Comparison of ENCODE assay signal across 28 mouse cellular contexts in the genomic region with DNA sequence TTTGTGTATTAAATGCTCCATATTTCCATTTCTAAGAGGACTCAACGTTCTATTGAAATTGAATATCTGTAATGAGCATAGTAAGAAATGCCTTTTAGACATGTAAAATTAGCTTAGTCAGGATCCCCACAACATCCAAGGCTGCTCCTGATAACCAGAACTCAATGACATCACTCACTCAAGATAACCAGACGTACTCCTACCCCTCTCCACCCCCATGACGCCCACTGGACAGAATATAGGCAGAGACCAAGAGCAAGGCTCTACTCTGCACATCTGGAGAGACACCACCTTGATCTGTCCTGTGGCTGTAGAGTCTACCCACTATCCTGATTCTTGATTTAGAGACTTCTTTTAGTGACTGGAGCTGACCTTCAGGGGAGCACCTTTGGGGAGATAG. TPM values are rescaled to one million over a fixed set of nuclear protein-coding genes. Genes with fewer than 3 reads are reported as not detected.
DNase-seq lines count a peak whose midpoint lies in the region; ATAC-seq and TF ChIP-seq lines count a peak whose summit lies in the region.
"Had no signal": no experiment of that assay in that cellular context is flagged by ENCODE, and none has a peak within 500 bp of the region (broad histone marks: within the 10 kb centered on the region; RNA-seq: fewer than 3 reads in every experiment).

No protein-coding gene starts in this region.

- DNase-seq in heart, postnatal 10 days = no peak
- peak; percentile 73 for DNase-seq in c-Kit-positive CD71-positive TER-119-positive erythroid progenitor cells, embryonic 14.5 days (ENCODE audit: low spot score)
- peak; percentile 31 for DNase-seq in liver, postnatal 0 days
- no peak for DNase-seq in frontal cortex, adult 2 months (ENCODE audit: extremely low spot score in 1 of 2, low spot score in 1 of 2)
- DNase-seq in yolk sac, embryonic 10.5 days (ENCODE audit: low spot score) = no peak
- no peak for DNase-seq in layer of hippocampus, adult 8-10 months (ENCODE audit: low spot score in 2 of 2)
- DNase-seq: adrenal gland, postnatal 25 days; cerebellum, adult 11 months; cerebellum, adult 9-11 months; gastrocnemius, postnatal 14 days; heart, adult 11 months; kidney, adult 2 months; kidney, postnatal 36 days; lung, postnatal 36 days; thymus, adult 18-20 months; thymus, postnatal 25 days had no signal

- no peaks in the 10 kb centered on the region for H3K36me3 ChIP-seq in heart, embryonic 11.5 days (ENCODE audit: control insufficient read depth, insufficient read depth, low read length)
- H3K36me3 ChIP-seq in liver, embryonic 12.5 days = no peaks in the 10 kb centered on the region
- no peaks in the 10 kb centered on the region for H3K36me3 ChIP-seq in liver, postnatal 0 days (replicated peaks; ENCODE audit: insufficient read depth, low read length)
- H3K36me3 ChIP-seq: embryonic facial prominence, embryonic 13.5 days; hindbrain, embryonic 12.5 days; intestine, embryonic 15.5 days; midbrain, embryonic 13.5 days; neural tube, embryonic 13.5 days had no signal

- no peak overlapping the region for H3K4me3 ChIP-seq in heart, embryonic 11.5 days (ENCODE audit: low read depth, low read length)
- no peak overlapping the region for H3K4me3 ChIP-seq in liver, embryonic 12.5 days
- no peak overlapping the region for H3K4me3 ChIP-seq in liver, postnatal 0 days (ENCODE audit: low read depth, low read length)
- H3K4me3 ChIP-seq: embryonic facial prominence, embryonic 13.5 days; erythroblast, embryonic 14.5 days; hindbrain, embryonic 12.5 days; intestine, embryonic 15.5 days; layer of hippocampus, adult 2 months; midbrain, embryonic 13.5 days; neural tube, embryonic 13.5 days had no signal

- H3K27ac ChIP-seq in heart, embryonic 11.5 days (ENCODE audit: low read depth, low read length) = no peak overlapping the region
- H3K27ac ChIP-seq in liver, embryonic 12.5 days = peak overlapping the region; percentile 72
- H3K27ac ChIP-seq in liver, postnatal 0 days (ENCODE audit: low read depth) = peak overlapping the region; percentile 61
- H3K27ac ChIP-seq: embryonic facial prominence, embryonic 13.5 days; hindbrain, embryonic 12.5 days; hindbrain, postnatal 0 days; intestine, embryonic 15.5 days; layer of hippocampus, adult 2 months; midbrain, embryonic 13.5 days; neural tube, embryonic 13.5 days had no signal

- H3K27me3 ChIP-seq in heart, embryonic 11.5 days (ENCODE audit: control insufficient read depth, insufficient read depth, low read length) = 0 out of 2 replicates have a peak, but pooled peaks cover 4% of the 10 kb centered on the region
- peaks cover 39% of the 10 kb centered on the region for H3K27me3 ChIP-seq in liver, embryonic 12.5 days (replicated peaks)
- peaks cover 16% of the 10 kb centered on the region for H3K27me3 ChIP-seq in liver, postnatal 0 days (ENCODE audit: insufficient read depth, low read length)
- H3K27me3 ChIP-seq: embryonic facial prominence, embryonic 13.5 days; hindbrain, embryonic 12.5 days; intestine, embryonic 15.5 days; midbrain, embryonic 13.5 days; neural tube, embryonic 13.5 days had no signal

- peak; percentile 90 for TF ChIP-seq EP300 in liver, postnatal 0 days (IDR thresholded peaks at IDR 0.05; ENCODE audit: low read depth)

- H3K4me2 ChIP-seq in heart, embryonic 11.5 days = no peak overlapping the region
- peak overlapping the region; percentile 35 for H3K4me2 ChIP-seq in liver, embryonic 12.5 days
- H3K4me2 ChIP-seq in liver, postnatal 0 days (ENCODE audit: low read depth, low read length) = no peak overlapping the region
- H3K4me2 ChIP-seq: embryonic facial prominence, embryonic 13.5 days; hindbrain, embryonic 12.5 days; intestine, embryonic 15.5 days; midbrain, embryonic 13.5 days; neural tube, embryonic 13.5 days had no signal

- no peak overlapping the region for H3K9ac ChIP-seq in heart, embryonic 11.5 days (ENCODE audit: low read depth, low read length)
- H3K9ac ChIP-seq in liver, embryonic 12.5 days = no peak overlapping the region
- H3K9ac ChIP-seq in liver, postnatal 0 days (replicated peaks) = no peak overlapping the region
- H3K9ac ChIP-seq: embryonic facial prominence, embryonic 13.5 days; hindbrain, embryonic 12.5 days; intestine, embryonic 15.5 days; midbrain, embryonic 13.5 days; neural tube, embryonic 13.5 days had no signal

- H3K9me3 ChIP-seq in heart, embryonic 11.5 days (replicated peaks; ENCODE audit: control insufficient read depth, low read length) = no peaks in the 10 kb centered on the region
- H3K9me3 ChIP-seq in liver, embryonic 12.5 days (replicated peaks) = no peaks in the 10 kb centered on the region
- H3K9me3 ChIP-seq in liver, postnatal 0 days (ENCODE audit: low read length) = no peaks in the 10 kb centered on the region
- H3K9me3 ChIP-seq: embryonic facial prominence, embryonic 13.5 days; hindbrain, embryonic 12.5 days; intestine, embryonic 15.5 days; megakaryocyte, embryonic 14.5 days; midbrain, embryonic 13.5 days; neural tube, embryonic 13.5 days had no signal

- no peaks in the 10 kb centered on the region for H3K4me1 ChIP-seq in heart, embryonic 11.5 days (ENCODE audit: control insufficient read depth, insufficient read depth, low read length)
- H3K4me1 ChIP-seq in liver, embryonic 12.5 days = peaks cover 33% of the 10 kb centered on the region
- no peaks in the 10 kb centered on the region for H3K4me1 ChIP-seq in liver, postnatal 0 days (ENCODE audit: insufficient read depth)
- H3K4me1 ChIP-seq: embryonic facial prominence, embryonic 13.5 days; hindbrain, embryonic 12.5 days; intestine, embryonic 15.5 days had no signal

- peak; percentile 64; the same call in 1 of the 2 replicates for ATAC-seq in heart, embryonic 11.5 days (replicated peaks; ENCODE audit: insufficient number of reproducible peaks, low FRiP score, low TSS enrichment)
- ATAC-seq in liver, embryonic 12.5 days = peak; percentile 97
- ATAC-seq in liver, postnatal 0 days = peak; percentile 94
- ATAC-seq: forebrain, embryonic 16.5 days; hindbrain, postnatal 0 days; intestine, embryonic 15.5 days; midbrain, embryonic 13.5 days had no signal

- 34% methylated on average over 3 of the region's 3 CpGs for WGBS in heart, embryonic 11.5 days (ENCODE audit: insufficient replicate concordance)
- WGBS in liver, embryonic 12.5 days (ENCODE audit: insufficient replicate concordance) = 30% methylated on average over 3 of the region's 3 CpGs
- WGBS in liver, postnatal 0 days (ENCODE audit: insufficient replicate concordance) = 39% methylated on average over 3 of the region's 3 CpGs

- intact Hi-C loops in heart, postnatal 10 days (cut with DNase I) = no loop called here

- no peak for TF ChIP-seq CTCF in liver, postnatal 0 days (IDR thresholded peaks at IDR 0.05; ENCODE audit: low read depth)

RNA-seq across cellular contexts. Expression of gene Fhl1, which starts 3.1 kb away (rescaled TPM):
- 135 and 137 TPM in 2 replicates for polyA plus RNA-seq in heart, embryonic 11.5 days (2014; fragmentation: Nextera tagmentation; extraction: Ambion mirVana)
- total RNA-seq in heart, postnatal 10 days (2021) = 100 to 1,000 TPM; 137 to 186 TPM
- 12.4 and 13.5 TPM in 2 replicates for polyA plus RNA-seq in liver, embryonic 12.5 days (2016; fragmentation: Nextera tagmentation; extraction: Ambion mirVana)
- 14.8 and 25.2 TPM in 2 replicates for polyA plus RNA-seq in liver, postnatal 0 days (2015; fragmentation: Nextera tagmentation; extraction: Ambion mirVana)
- polyA plus RNA-seq in frontal cortex, adult 2 months (2012; rRNA removed) = 249 and 284 TPM in 2 replicates
- total RNA-seq in layer of hippocampus, adult 8-10 months (2022) = 100 to 1,000 TPM in 1 of 4 experiments, 10 to 100 TPM in 3; 77.8 to 104 (median 90.7) TPM

Comparison
In these comparisons a context has a peak if more than half of its experiments do, and no peak if none do; other contexts are left out.
1. DNase-seq: peak in c-Kit-positive CD71-positive TER-119-positive erythroid progenitor cells, embryonic 14.5 days (single experiment) and liver, postnatal 0 days (single experiment); none in heart, postnatal 10 days (0 of 2), frontal cortex, adult 2 months (0 of 2), yolk sac, embryonic 10.5 days (single experiment) and layer of hippocampus, adult 8-10 months (0 of 2).
2. Peak in every context shown above with its lines, with median percentiles within 50 percentile points of each other: ATAC-seq.